ENCODE assay signal across 24 mouse cellular contexts in genomic region chr2:69592536-69592935, GRCm38 (mm10). TPM values are rescaled to one million over a fixed set of nuclear protein-coding genes. Genes with fewer than 3 reads are reported as not detected.
DNase-seq lines count a peak whose midpoint lies in the region; ATAC-seq and TF ChIP-seq lines count a peak whose summit lies in the region.
"Had no signal": no experiment of that assay in that cellular context is flagged by ENCODE, and none has a peak within 500 bp of the region (broad histone marks: within the 10 kb centered on the region; RNA-seq: fewer than 3 reads in every experiment).

No protein-coding gene starts in this region.

- DNase-seq in ES-CJ7 (ENCODE audit: low read depth, low spot score), result peak; percentile 92
- peak; percentile 93 for DNase-seq in R1 (ENCODE audit: low read depth, low spot score)
- DNase-seq in cerebellum, adult 2 months, result no peak
- DNase-seq in cerebellum, postnatal 10 days, result no peak
- DNase-seq: adrenal gland, adult 8-10 months; adrenal gland, postnatal 14 days; adrenal gland, postnatal 36 days; B cell, adult 2 months; cerebellum, adult 11-12 months; cerebellum, adult 8-10 months; cerebellum, adult 9-11 months; cerebellum, postnatal 25 days; forebrain, postnatal 0 days had no signal

- ATAC-seq in frontal cortex, adult (ENCODE audit: low TSS enrichment), result no peak
- ATAC-seq: activated CD4-positive, CD25-positive, alpha-beta regulatory T cell, adult 4 months; CD4-positive, CD25-positive, alpha-beta regulatory T cell, adult 4 months; forebrain, embryonic 13.5 days; forebrain, embryonic 15.5 days; forebrain, postnatal 0 days; Patski had no signal

- H3K9me3 ChIP-seq in E14TG2a.4 (ENCODE audit: low read length), result no peaks in the 10 kb centered on the region
- H3K9me3 ChIP-seq: embryonic facial prominence, embryonic 10.5 days; embryonic facial prominence, embryonic 12.5 days; forebrain, embryonic 13.5 days; forebrain, embryonic 15.5 days; G1E had no signal

- peaks cover 53% of the 10 kb centered on the region for H3K4me1 ChIP-seq in E14TG2a.4 (replicated peaks; ENCODE audit: low read depth, low read length)
- 0 out of 2 replicates have a peak, but pooled peaks cover under 1% of the 10 kb centered on the region for H3K4me1 ChIP-seq in cerebellum, adult 2 months (ENCODE audit: control insufficient read depth, insufficient read depth, low read length)

- TF ChIP-seq POLR2A in cerebellum, adult 2 months (IDR thresholded peaks at IDR 0.05; ENCODE audit: borderline replicate concordance, insufficient read depth, low read length), result no peak

- H3K36me3 ChIP-seq in E14TG2a.4 (ENCODE audit: insufficient read depth, low read length), result no peaks in the 10 kb centered on the region
- H3K36me3 ChIP-seq: embryonic facial prominence, embryonic 10.5 days; embryonic facial prominence, embryonic 12.5 days; forebrain, embryonic 15.5 days; G1E had no signal

- no peak for TF ChIP-seq CTCF in E14TG2a.4 (conservative IDR thresholded peaks at IDR 0.05; ENCODE audit: low read length)
- TF ChIP-seq CTCF in cerebellum, adult 2 months (IDR thresholded peaks at IDR 0.05; ENCODE audit: borderline replicate concordance, insufficient read depth, low read depth, low read length), result no peak

- peak overlapping the region; percentile 78 for H3K4me3 ChIP-seq in E14TG2a.4 (replicated peaks; ENCODE audit: low read length)
- H3K4me3 ChIP-seq in cerebellum, adult 2 months (replicated peaks; ENCODE audit: insufficient read depth, low read depth, low read length), result no peak overlapping the region
- H3K4me3 ChIP-seq: embryonic facial prominence, embryonic 10.5 days; embryonic facial prominence, embryonic 12.5 days; forebrain, embryonic 13.5 days; forebrain, embryonic 15.5 days had no signal

- H3K27ac ChIP-seq in cerebellum, adult 2 months (ENCODE audit: insufficient read depth, low read length), result no peak overlapping the region
- H3K27ac ChIP-seq: embryonic facial prominence, embryonic 10.5 days; embryonic facial prominence, embryonic 12.5 days; forebrain, embryonic 13.5 days; forebrain, embryonic 15.5 days had no signal

- peaks cover 9% of the 10 kb centered on the region for H3K27me3 ChIP-seq in E14TG2a.4 (ENCODE audit: insufficient read depth, low read length)
- H3K27me3 ChIP-seq in cerebellum, adult 2 months (ENCODE audit: control insufficient read depth, insufficient read depth, low read length), result no peaks in the 10 kb centered on the region
- H3K27me3 ChIP-seq: CH12.LX, Patski had no signal

- WGBS in cerebellum, adult 2 months, result 50% methylated on average over 1 of the region's 1 CpGs

RNA-seq across cellular contexts. Expression of gene Lrp2, which starts 6.7 kb away (rescaled TPM):
- polyA plus RNA-seq in cerebellum, adult 2 months (2012; rRNA removed), result 0.08 and 0.11 TPM in 2 replicates
- polyA plus RNA-seq: G1E had no signal

RNA-seq across cellular contexts. Expression of gene Bbs5, which starts 54.4 kb away (rescaled TPM):
- polyA plus RNA-seq in cerebellum, adult 2 months (2012; rRNA removed), result 21.3 and 23.2 TPM in 2 replicates

Comparison
In these comparisons a context has a peak if more than half of its experiments do, and no peak if none do; other contexts are left out.
1. DNase-seq: peak in ES-CJ7 (single experiment) and R1 (single experiment); none in cerebellum, adult 2 months (0 of 2) and cerebellum, postnatal 10 days (0 of 2).